Mouse (Mus musculus): ENCODE measurements at regions not wholly inside any gene's neighbourhood (a gene's known extent, or its start where the extent isn't known, plus 50 kb on each side); places are given as distances from the start of the nearest gene placed in this dataset.

GRCm38 (mm10) chr11:34977861-34978260 lies 143.2 kb upstream of the Slit3 start:
- DNase-seq (ENCODE audit: low spot score in 2 of 2) = no peak

GRCm38 (mm10) chr11:34975771-34976302 lies 142.4 kb upstream of the Spdl1 start:
- DNase-seq (ENCODE audit: low spot score in 2 of 2) = no peak

- DNase-seq (ENCODE audit: low spot score in 2 of 2) = no peak
Observed at GRCm38 (mm10) chr11:34973467-34973921, 140.1 kb upstream of the Spdl1 start.

- DNase-seq (ENCODE audit: low spot score in 2 of 2) = no peak
Observed at GRCm38 (mm10) chr11:34973012-34973411, 139.6 kb upstream of the Spdl1 start.

GRCm38 (mm10) chr11:34959291-34959690 lies 125.8 kb upstream of the Spdl1 start:
- DNase-seq (ENCODE audit: low spot score in 2 of 2) = no peak

- DNase-seq (ENCODE audit: low spot score in 2 of 2) = no peak
Observed at GRCm38 (mm10) chr11:34941486-34942456, 108.3 kb upstream of the Spdl1 start.

- DNase-seq (ENCODE audit: low spot score in 2 of 2) = no peak
Observed at GRCm38 (mm10) chr11:34940151-34940550, 106.7 kb upstream of the Spdl1 start.

GRCm38 (mm10) chr11:34939002-34939401 lies 105.6 kb upstream of the Spdl1 start:
- no peak for DNase-seq (ENCODE audit: low spot score in 2 of 2)

GRCm38 (mm10) chr11:34932191-34932590 lies 98.8 kb upstream of the Spdl1 start:
- no peak for DNase-seq (ENCODE audit: low spot score in 2 of 2)

GRCm38 (mm10) chr11:34917175-34917574 lies 83.7 kb upstream of the Spdl1 start:
- no peak for DNase-seq (ENCODE audit: low spot score in 2 of 2)

GRCm38 (mm10) chr11:34909841-34910240 lies 76.4 kb upstream of the Spdl1 start:
- DNase-seq (ENCODE audit: low spot score in 2 of 2) = no peak

GRCm38 (mm10) chr11:34904271-34904670 lies 70.8 kb upstream of the Spdl1 start:
- DNase-seq (ENCODE audit: low spot score in 2 of 2) = no peak

GRCm38 (mm10) chr11:34899400-34899799 lies 66.0 kb upstream of the Spdl1 start:
- no peak for DNase-seq (ENCODE audit: low spot score in 2 of 2)

GRCm38 (mm10) chr11:34895624-34896023 lies 62.2 kb upstream of the Spdl1 start:
- no peak for DNase-seq (ENCODE audit: low spot score in 2 of 2)

- no peak for DNase-seq (ENCODE audit: low spot score in 2 of 2)
Observed at GRCm38 (mm10) chr11:34888374-34889136, 55.1 kb upstream of the Spdl1 start.

GRCm38 (mm10) chr11:34887587-34887986 lies 54.1 kb upstream of the Spdl1 start:
- no peak for DNase-seq (ENCODE audit: low spot score in 2 of 2)
